Mouse (Mus musculus): Measurements from ENCODE around the gene Gdpgp1. TPM values are rescaled to one million over a fixed set of nuclear protein-coding genes. Genes with fewer than 3 reads are reported as not detected.

The Gdpgp1 gene
- total RNA-seq, 2 experiments from 2014 or later = 1.2 to 1.6 TPM

DNA sequence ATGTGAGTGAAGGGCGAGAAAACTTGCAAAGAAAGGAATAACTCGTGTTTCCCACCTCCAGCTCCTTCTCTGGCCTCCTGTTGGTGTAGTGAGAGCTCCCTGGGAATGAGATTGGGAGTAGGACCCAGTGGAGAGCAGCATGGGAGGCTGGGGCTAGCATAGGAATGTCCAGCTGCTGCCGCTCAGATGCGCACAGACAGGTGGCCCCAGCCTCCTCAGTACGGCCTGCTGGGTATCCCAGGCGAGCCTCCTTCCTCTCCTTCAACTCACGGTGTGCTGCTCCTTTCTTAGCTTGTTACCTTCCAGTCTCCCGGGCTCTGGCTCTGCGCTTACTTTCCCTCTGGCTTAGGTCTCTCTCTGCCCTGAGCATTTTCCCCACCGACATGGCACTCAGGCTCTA, 47.4 kb downstream of the Gdpgp1 start:
- DNase-seq = no peak

DNA sequence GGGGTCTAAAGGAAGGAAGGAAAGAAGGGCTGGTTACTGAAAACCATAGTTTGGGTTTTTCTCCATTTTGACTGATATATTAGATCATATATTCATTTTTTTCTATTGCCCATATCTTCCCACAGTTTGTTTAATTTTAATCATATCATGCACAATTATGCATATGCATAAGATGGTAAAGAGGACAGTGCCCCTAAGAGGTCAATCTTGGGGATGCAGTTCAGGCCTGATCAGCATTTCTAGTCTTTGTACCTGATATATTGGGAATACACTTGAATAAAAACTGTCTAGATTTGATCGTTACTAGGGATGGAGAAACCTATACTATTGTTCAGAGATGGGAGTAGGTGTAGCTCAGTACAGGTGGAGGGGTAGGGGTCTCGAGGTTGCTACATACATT, 48.3 kb downstream of the Gdpgp1 start:
- no peak for DNase-seq

DNA sequence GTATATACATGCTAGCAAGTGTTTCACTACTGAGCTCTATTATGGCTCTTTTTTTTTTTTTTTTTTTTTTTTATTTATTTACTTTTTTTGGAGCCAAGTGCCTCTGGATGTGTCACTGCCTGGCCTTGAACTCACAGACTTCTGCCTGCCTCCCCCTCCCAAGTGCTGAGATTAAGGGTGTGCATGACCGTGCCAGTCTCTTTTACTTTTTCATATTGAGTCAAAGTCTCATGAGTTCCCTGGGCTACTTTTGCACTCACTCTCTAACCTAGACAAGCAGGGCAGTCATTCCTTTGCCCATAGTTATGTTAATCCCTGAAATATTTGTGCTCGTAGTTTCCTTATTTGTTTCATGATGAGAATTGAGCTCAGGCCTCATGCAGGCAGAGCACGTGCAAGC, 49.0 kb downstream of the Gdpgp1 start:
- no peak for DNase-seq

DNA sequence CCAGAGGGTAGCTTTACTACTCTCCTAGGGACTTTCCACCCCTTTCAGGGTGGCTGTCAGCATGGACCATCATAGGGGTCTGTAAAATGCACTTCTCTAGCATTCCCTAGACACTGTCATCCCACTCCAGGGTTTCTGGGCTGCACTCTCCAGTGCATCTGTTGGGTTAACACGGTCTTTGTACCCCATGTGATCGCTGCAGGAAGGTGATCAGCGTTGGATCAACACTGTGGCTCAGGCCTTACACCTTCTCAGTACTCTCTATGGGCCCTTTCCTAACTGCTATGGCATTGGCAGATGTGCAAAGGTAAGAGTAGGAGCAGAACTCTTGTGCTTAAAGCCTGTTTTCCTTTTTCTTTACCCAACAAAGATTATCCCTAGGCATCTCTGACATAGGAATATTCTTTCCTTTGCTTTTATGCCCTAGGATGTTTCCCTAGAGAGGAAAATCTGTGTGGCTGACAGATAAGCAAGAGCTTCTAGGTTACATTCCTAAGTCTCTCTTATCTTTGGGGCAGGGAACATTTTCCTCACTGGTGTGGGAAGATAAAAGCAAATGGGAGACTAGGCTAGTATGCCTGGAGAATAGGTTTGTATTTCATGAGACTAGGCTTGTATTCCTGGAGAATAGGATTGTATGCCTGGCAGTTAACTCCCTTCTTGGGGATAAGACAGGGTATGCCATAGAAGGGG, 50.7 kb downstream of the Gdpgp1 start:
- no peak for DNase-seq

DNA sequence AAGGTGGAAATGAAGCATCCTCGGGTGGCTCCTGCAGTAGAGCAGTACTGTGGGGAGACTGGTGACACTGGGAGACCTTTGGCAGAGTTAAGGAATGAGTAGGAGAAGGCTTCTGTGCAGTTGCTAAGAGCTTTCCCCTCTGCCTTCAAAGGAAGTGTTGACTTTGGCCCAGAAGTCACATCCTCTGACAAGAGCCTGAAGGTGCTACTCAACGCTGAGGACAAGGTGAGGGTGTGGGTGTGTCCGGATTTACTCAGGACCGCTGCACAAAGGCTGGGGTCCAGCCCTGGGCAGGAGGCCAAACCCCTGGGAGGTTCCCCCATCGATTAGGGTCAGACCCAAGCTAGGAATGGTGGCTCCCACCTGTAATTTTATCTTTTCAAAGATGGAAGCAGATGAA, 51.7 kb downstream of the Gdpgp1 start:
- DNase-seq = no peak

DNA sequence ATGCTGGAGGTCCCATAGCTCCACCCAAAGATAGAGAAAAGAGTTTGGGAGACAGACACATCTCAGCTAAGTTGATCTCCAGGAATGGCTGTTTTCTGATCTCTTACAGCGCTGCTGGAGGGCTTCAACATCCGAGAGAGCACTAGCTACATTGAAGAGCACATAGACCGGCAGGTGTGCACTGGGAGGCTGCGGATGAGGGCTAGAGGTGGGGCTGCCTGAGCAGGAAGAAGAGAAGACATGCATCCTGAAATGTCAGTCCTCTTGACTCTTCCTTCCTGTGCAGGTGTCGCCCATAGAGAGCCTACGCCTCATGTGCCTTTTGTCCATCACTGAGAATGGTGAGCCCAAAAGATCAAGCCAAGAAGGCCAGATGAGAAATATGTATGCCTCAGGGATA, 53.1 kb downstream of the Gdpgp1 start:
- no peak for DNase-seq

DNA sequence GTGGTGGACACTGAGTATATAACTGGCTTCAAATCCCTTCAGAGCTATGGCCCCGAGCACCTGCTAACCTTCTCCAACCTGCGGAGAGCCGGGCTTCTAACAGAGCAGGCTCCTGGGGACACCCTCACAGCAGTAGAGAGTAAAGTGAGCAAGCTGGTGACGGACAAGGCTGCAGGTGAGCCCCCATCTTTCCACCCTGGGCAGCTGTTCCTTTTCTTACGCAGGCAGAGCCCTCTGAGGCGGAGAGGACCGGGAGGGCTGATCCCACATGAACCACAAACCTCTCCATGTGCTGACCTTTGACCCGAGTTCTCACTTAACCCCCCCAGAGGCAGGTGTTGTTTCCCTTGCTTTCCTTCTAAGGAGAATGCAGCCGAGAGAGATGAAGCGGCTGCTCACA, 55.1 kb downstream of the Gdpgp1 start:
- DNase-seq = no peak

Other genes with a start within 250 kb of the Gdpgp1 start
- gene Zfp710, start 208.1 kb upstream of the Gdpgp1 start, total RNA-seq (2021) = 10 to 100 TPM; 21.6 to 22.4 TPM
- gene Idh2, start 117.5 kb upstream of the Gdpgp1 start, total RNA-seq (2021) = 1,000 to 10,000 TPM; 2,187 to 2,245 TPM
- 10 to 100 TPM; 10.6 to 12.6 TPM for gene Sema4b, start 46.0 kb upstream of the Gdpgp1 start, total RNA-seq (2021)
- 10 to 100 TPM; 15.2 to 18.6 TPM for gene Cib1, start 52 bp upstream of the Gdpgp1 start, total RNA-seq (2021)
- under 1 TPM; 0.12 to 0.36 TPM for gene Ttll13, start 13.5 kb downstream of the Gdpgp1 start, total RNA-seq (2021)
- gene Ngrn, start 28.4 kb downstream of the Gdpgp1 start, total RNA-seq (2021) = 10 to 100 TPM; 26.1 to 30.2 TPM
- gene Vps33b, start 36.8 kb downstream of the Gdpgp1 start, total RNA-seq (2021) = 1 to 10 TPM; 7.2 to 9.0 TPM
- 1 to 10 TPM in 1 of 2 experiments, under 1 TPM in 1; 0.87 to 2.2 TPM for gene Prc1, start 61.6 kb downstream of the Gdpgp1 start, total RNA-seq (2021)
- 1 to 10 TPM; 4.7 to 6.8 TPM for gene Rccd1, start 91.6 kb downstream of the Gdpgp1 start, total RNA-seq (2021)
- gene Unc45a, start 108.1 kb downstream of the Gdpgp1 start, total RNA-seq (2021) = 10 to 100 TPM; 15.8 to 16.0 TPM
- 10 to 100 TPM; 32.4 to 35.5 TPM for gene Hddc3, start 110.2 kb downstream of the Gdpgp1 start, total RNA-seq (2021)
- 10 to 100 TPM; 54.6 to 55.7 TPM for gene Man2a2, start 138.5 kb downstream of the Gdpgp1 start, total RNA-seq (2021)
- 10 to 100 TPM in 1 of 2 experiments, 1 to 10 TPM in 1; 9.9 to 11.4 TPM for gene Fes, start 155.1 kb downstream of the Gdpgp1 start, total RNA-seq (2021)
- gene Furin, start 172.6 kb downstream of the Gdpgp1 start, total RNA-seq (2021) = 100 to 1,000 TPM; 103 to 114 TPM